13 mouse cellular contexts compared by ENCODE assay signal in the genomic region with DNA sequence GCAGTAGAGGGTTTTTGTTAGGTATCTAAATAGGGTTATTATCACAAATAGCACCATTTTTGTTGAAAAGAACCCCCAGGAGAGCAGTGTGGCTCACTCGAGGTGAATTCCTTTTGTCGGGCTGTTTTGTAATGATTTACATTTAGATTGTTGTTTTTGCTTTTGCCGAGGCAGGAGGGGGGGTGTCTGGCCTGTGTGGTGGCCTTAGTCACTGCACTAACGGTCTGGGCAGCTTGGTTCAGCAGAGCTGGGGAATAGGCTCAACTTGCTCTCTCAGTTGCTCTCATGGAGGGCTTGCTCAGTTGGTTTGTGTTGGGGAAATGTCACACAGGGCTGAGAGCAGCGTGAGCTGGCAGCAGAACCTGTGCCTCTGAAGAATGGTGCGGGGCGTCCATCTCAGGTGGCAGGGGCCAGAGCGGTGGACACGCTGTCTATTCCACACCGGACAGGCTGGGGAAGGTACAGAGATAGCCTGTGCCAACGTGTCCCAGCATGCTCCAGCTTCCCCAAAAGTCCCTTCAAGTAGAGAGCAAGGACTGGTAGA.
DNase-seq lines count a peak whose midpoint lies in the region; ATAC-seq lines count a peak whose summit lies in the region.
"Had no signal": no experiment of that assay in that cellular context is flagged by ENCODE, and none has a peak within 500 bp of the region (broad histone marks: within the 10 kb centered on the region; RNA-seq: fewer than 3 reads in every experiment).

No protein-coding gene starts in this region.

- H3K4me2 ChIP-seq in heart, embryonic 13.5 days = no peak overlapping the region
- H3K4me2 ChIP-seq: embryonic facial prominence, embryonic 12.5 days; heart, embryonic 11.5 days; midbrain, embryonic 15.5 days had no signal

- peak overlapping the region; percentile 44; the same call in 1 of the 2 replicates for H3K9ac ChIP-seq in heart, embryonic 13.5 days
- H3K9ac ChIP-seq: embryonic facial prominence, embryonic 12.5 days; midbrain, embryonic 15.5 days had no signal

- peaks cover 21% of the 10 kb centered on the region for H3K36me3 ChIP-seq in heart, embryonic 13.5 days
- H3K36me3 ChIP-seq: midbrain, embryonic 15.5 days had no signal

- 71% methylated on average over 11 of the region's 11 CpGs for WGBS in heart, embryonic 13.5 days

- no peak overlapping the region for H3K4me3 ChIP-seq in heart, embryonic 13.5 days
- H3K4me3 ChIP-seq: embryonic facial prominence, embryonic 12.5 days; midbrain, embryonic 15.5 days had no signal

- no peak for ATAC-seq in heart, embryonic 13.5 days (ENCODE audit: extremely low read depth, insufficient number of reproducible peaks, low FRiP score, low TSS enrichment)
- ATAC-seq: forebrain, embryonic 14.5 days; midbrain, embryonic 15.5 days had no signal

- no peaks in the 10 kb centered on the region for H3K9me3 ChIP-seq in heart, embryonic 13.5 days
- H3K9me3 ChIP-seq: embryonic facial prominence, embryonic 12.5 days; midbrain, embryonic 15.5 days had no signal

- no peaks in the 10 kb centered on the region for H3K27me3 ChIP-seq in heart, embryonic 13.5 days (replicated peaks)
- H3K27me3 ChIP-seq: embryonic facial prominence, embryonic 12.5 days; midbrain, embryonic 15.5 days had no signal

- H3K4me1 ChIP-seq in heart, embryonic 13.5 days = peaks cover 96% of the 10 kb centered on the region

- peak; percentile 21 to 58 for DNase-seq in adrenal gland, adult (ENCODE audit: inconsistent age in 2 of 2, low spot score in 1 of 2)
- no peak for DNase-seq in adrenal gland, postnatal 14 days
- DNase-seq in heart, postnatal 25 days (ENCODE audit: low spot score) = no peak
- peak; percentile 3 to 18 for DNase-seq in lung, postnatal 4 days
- DNase-seq in lung, postnatal 36 days = no peak
- DNase-seq in urinary bladder, postnatal 25 days (ENCODE audit: low spot score) = peak; percentile 2
- DNase-seq in urinary bladder, postnatal 36 days (ENCODE audit: low spot score in 2 of 2) = no peak
- DNase-seq: lung, postnatal 10 days had no signal

- H3K27ac ChIP-seq in heart, embryonic 13.5 days (replicated peaks) = no peak overlapping the region
- H3K27ac ChIP-seq: embryonic facial prominence, embryonic 12.5 days; midbrain, embryonic 15.5 days had no signal

- intact Hi-C loops in heart, postnatal 25 days (cut with DNase I) = loop anchor here (5.0 to 10.0 kb wide), 2 partner anchors 59 to 166 kb away; no protein-coding TSS in a partner anchor

Comparison
In these comparisons a context has a peak if more than half of its experiments do, and no peak if none do; other contexts are left out.
1. DNase-seq: peak in adrenal gland, adult (2 of 2), lung, postnatal 4 days (2 of 2) and urinary bladder, postnatal 25 days (single experiment); none in adrenal gland, postnatal 14 days (single experiment), heart, postnatal 25 days (single experiment), lung, postnatal 36 days (single experiment) and urinary bladder, postnatal 36 days (0 of 2).